Mouse (Mus musculus) frontal cortex, postnatal 14 days (tissue): ENCODE data around the gene Elmo1.

Source experiments
- DNase-seq, 2 experiments: peaks; one replicate each; pipeline ENCODE4 v3.0.0; 2022; ENCODE audit warnings: low spot score in 2 of 2

Gene Elmo1

DNA sequence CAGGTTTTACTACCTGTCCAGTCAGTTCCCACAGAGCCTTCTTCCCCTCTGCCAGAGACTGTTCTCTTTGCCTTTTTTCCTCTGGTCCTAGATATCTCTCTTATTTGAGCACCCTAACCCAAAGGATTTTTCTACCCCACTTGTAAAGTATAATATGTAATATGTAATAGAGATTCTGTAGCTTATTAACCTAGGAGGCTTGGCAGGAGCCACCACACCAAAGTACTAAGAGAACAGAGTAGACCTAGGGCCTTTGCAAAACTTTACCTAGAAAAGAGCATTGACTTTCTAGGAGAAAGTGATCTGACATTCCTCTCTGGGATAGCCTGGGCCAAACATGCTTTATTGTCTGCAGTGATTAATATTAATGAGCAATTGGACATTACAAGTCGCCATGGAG lies 433.3 kb downstream of the Elmo1 start:
- no peak for DNase-seq

DNA sequence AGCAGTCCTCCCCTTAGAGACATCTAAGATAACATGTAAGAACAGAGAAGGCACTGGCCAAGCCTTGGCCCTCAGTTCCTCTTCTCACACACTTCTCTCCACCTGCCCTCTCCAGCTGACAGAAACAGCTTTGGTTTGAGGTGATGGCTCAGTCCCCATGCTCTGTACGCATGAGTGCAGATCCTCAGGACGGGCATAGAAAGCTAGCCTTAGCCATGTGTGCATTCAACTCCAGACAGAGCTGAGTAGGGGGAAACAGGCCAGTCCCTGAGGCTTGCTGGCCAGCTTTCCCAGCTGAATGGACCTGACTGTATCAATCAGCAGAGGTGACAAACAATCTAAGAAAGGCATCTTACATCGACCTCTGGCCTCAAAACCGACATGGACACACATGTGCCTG lies 435.4 kb downstream of the Elmo1 start:
- DNase-seq = no peak

DNA sequence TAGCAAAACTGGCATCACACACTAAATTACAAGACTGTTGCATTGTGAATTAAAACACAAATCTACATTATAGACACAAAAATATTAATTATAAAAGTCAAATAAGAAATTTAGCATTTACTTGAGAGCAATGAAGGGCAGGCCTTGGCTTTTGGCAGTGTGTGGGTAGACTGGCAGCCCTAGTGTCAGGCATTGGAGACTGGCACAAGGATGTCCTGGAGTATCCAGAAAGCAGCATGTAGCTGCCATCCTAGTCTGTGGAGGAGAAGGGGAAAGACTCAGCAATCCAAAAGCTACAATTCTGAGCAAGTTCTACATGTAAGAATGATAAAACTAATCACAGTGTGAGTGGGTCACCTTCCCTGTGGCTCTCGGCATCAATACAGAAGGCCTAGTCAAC lies 446.7 kb downstream of the Elmo1 start:
- no peak for DNase-seq

GRCm38 (mm10) chr13:20537487-20537886 lies 447.1 kb downstream of the Elmo1 start:
- no peak for DNase-seq

- peak in 1 of 2 experiments; percentile 49 for DNase-seq
Observed at GRCm38 (mm10) chr13:20538216-20539070, 448.0 kb downstream of the Elmo1 start.

DNA sequence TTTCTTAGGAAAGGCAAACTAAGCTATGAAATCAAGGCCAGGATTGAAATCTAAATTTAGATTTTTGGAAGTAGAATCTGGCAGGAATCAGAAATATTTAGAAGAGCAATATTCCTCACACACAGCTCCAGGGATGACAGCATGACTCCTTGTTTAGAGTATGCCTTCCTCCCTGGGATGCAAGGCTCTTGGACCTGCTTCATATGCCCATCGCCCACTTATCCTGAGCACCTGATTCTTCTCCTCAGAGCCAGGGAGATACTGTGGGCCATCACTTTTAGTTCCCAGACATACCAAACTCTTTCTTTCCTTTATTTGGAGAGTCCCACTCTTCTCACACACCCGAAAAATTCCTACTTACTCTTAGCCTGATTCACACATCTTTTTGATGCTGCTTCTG lies 449.2 kb downstream of the Elmo1 start:
- DNase-seq = no peak

DNA sequence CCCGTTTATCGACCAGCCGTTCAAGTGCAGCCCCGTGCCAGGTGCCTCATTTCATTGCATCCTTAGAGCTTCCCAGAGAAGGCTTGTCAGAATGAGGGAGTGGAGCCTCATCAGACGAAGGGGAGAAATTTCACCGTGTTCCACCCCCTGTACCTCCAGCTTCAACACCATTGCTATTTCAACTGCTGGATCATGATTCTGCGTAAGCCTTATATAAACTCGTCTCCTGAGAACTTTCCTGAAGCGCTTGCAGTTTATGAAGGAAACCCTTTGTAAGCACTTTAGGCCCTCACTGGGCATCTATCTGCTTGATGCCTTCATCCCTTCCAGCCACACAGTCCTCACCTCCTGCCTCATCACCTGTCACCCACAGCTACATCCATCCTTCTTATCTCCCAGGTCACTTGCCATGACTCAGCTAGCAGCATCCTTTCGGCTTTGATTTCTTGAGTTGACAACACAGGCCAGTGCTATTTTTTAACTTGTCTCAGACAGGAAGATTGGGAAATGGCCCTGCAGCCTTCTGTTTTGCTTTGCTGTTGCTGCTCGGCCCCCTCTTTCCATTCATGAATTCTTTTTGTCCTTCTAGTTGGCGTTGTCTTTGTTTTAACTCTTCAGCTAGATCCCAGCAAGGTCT lies 456.3 kb downstream of the Elmo1 start:
- DNase-seq = no peak

- no peak for DNase-seq
Observed at GRCm38 (mm10) chr13:20549983-20550382, 459.6 kb downstream of the Elmo1 start.

GRCm38 (mm10) chr13:20551559-20551958 lies 461.2 kb downstream of the Elmo1 start:
- no peak for DNase-seq

GRCm38 (mm10) chr13:20555853-20556452 lies 465.6 kb downstream of the Elmo1 start:
- DNase-seq = no peak

DNA sequence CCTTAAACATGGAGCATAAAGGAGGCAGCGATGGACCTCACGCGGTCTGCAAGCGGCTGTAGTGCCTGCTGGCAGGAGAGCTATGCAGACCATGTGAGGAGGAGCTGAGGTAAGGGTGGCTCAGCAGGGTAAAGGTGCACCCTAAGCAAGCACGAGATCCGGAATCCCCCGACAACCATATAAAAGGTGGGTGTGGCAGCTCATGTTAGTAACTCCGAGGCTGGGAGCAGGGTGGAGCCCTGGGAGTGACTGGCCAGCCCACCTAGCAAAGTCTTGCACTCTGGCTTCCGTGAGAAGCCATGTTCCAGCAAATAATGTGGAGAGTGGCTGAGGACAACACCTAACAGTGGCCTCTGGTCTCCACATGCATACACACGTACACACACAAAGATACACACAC lies 466.3 kb downstream of the Elmo1 start:
- DNase-seq = no peak

- no peak for DNase-seq
Observed at GRCm38 (mm10) chr13:20557156-20557555, 466.8 kb downstream of the Elmo1 start.

GRCm38 (mm10) chr13:20558376-20558775 lies 468.0 kb downstream of the Elmo1 start:
- no peak for DNase-seq

- DNase-seq = no peak
Observed at GRCm38 (mm10) chr13:20564414-20564813, 474.0 kb downstream of the Elmo1 start.

DNA sequence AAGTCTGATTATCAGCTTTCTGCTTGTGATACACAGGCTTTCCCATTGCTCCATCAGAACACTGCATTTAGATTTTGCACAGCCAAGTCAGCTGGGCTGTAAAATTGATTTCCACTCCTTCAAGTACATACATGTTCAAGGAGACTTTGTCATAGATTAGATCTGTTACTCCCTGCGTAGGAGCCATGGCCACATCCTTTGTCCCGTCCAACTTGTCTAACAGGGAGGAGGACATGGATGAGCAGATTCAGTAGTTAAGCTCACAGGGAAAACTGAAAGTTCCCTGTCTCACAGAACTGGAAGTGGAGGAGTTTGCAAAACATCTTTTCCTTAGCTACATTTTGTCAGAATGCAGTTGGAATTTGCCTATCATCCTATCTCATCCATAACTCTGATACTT lies 484.8 kb downstream of the Elmo1 start:
- DNase-seq = no peak

- DNase-seq = no peak
Observed at GRCm38 (mm10) chr13:20585868-20586267, 495.5 kb downstream of the Elmo1 start.

DNA sequence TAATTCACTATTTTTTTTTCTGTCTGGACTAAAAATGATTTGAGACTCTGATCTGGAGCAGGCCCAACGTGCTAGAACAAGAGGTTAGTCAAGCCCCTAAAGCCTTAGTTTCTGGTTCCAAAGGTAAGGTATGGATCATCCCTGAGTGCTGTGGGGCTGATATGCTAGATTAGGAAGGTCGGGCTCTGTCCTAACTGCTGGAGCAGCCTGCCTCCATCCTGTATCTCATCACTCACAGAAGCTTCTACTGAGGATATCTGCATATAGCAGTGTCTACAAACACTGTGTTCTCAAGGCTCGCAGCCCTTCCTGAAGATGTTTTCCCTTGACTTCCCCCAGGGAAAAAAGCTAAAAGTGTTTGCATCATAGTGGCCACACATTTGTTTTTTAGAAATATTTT lies 496.1 kb downstream of the Elmo1 start:
- DNase-seq = no peak

DNA sequence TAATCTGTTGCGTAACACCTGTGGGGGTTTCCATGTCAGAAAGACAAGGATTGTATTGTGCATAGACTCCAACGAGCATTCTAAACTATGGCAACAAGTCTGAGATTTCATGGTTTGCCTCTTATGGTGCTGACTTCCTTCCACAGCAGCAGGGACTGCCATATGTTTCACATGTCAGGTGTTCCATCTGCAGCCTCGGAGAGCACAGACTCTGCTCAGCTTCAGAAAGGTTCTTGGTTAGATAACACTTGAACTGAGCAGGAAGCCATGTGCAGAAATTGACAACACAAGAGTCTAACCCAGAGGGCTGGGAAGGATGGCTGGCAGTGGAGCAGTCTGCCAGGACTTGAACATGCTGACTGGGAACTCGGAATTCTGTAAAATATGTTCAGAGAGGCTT lies 500.6 kb downstream of the Elmo1 start:
- DNase-seq = no peak

DNA sequence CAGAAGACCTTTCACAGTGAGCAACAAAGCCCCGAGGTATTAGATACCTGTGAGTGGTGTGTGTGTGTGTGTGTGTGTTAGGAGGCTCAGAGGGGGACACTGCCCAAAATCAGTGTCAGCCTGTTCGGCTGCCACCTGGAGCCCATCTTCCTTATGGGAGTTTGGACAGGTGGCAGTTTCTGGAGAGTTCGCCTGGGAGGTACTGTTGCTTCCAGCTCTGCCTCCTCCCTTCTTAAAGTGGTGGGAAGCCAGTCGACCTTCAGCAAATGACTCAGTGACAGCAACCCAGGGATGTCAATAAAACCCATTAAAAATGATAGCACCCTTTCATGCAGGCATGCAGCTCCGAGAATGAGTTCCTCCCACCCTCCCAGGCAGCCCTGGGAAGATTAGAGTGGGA lies 506.9 kb downstream of the Elmo1 start:
- DNase-seq = no peak

DNA sequence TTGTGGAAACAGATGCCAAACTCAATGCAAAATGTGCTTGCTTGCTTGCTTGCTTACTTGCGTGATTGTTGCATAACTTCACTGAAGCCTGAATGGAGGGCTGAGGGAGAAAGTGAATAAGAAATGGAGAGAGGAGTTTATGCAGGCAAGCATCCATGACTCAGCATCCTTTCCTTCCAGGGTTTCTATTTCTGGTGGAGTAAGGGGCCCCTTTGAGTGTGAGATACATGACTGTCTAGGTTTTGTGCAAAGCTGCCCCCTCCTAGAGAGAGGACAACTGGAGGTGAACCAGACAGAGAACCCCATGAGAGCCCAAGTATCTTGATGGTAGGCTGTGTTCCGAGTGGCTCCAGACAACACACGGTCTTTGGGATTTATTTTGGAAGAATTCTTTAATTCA lies 508.2 kb downstream of the Elmo1 start:
- DNase-seq = no peak

- DNase-seq = no peak
Observed at GRCm38 (mm10) chr13:20600246-20600645, 509.9 kb downstream of the Elmo1 start.

- DNase-seq = no peak
Observed at GRCm38 (mm10) chr13:20601421-20601820, 511.0 kb downstream of the Elmo1 start.

DNA sequence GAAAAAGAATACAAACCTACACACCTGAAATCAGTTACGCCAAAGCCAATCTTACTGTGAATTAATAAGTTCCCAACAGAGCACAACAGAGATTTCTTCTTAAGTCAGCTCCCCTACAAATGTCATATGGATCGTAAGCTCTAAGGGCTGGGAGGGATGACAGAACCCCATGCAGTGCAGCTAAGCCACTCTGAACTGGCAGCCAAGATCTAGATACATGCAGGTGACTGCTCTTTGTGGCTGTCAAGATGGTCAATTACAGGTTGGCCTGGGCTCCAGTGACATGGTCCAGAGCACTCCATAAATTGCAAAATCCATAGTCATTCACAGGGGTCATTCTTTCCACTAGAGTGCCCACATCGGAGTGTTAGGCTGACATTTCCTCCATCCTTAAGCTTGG lies 516.5 kb downstream of the Elmo1 start:
- DNase-seq = no peak
